Mouse (Mus musculus) forebrain, postnatal 0 days (tissue): ENCODE data around the gene Gtse1. TPM values are rescaled to one million over a fixed set of nuclear protein-coding genes. Genes with fewer than 3 reads are reported as not detected.
"Not testable (repeated sequence)": the region's sequence is repeated elsewhere in the genome, so short reads cannot be mapped to it uniquely, and the experiment has no call there.

Experiments
- ATAC-seq: fragments of 200-750 bp; cut with Nextera tagmentation; 2 replicates; pipeline ENCODE4 v1.8.0; 2017; ENCODE audit warnings: mild to moderate bottlenecking, moderate library complexity
- DNase-seq: peaks from one replicate; pipeline ENCODE4 v3.0.0-alpha.2; 2015
- H3K27ac ChIP-seq: fragments of 300-500 bp; sonication (generic); 2 replicates; pipeline ENCODE4 v1.5.1; 2014; ENCODE audit warnings: low read depth, mild to moderate bottlenecking, antibody characterized with exemption, low read length, moderate library complexity, mixed read lengths
- H3K27me3 ChIP-seq: fragments of 300-500 bp; sonication (generic); 2 replicates; pipeline ENCODE4 v1.6.1; 2014; ENCODE audit warnings: mild to moderate bottlenecking, low read length, mixed read lengths; ENCODE audit not compliant: insufficient read depth
- H3K36me3 ChIP-seq: fragments of 300-500 bp; sonication (generic); 2 replicates; pipeline ENCODE4 v1.6.1; 2014; ENCODE audit warnings: mild to moderate bottlenecking, moderate library complexity; ENCODE audit not compliant: insufficient read depth
- H3K4me1 ChIP-seq: fragments of 300-500 bp; sonication (generic); 2 replicates; pipeline ENCODE4 v1.6.1; 2014; ENCODE audit warnings: antibody characterized with exemption; ENCODE audit not compliant: insufficient read depth
- H3K4me2 ChIP-seq: fragments of 300-500 bp; sonication (generic); 2 replicates; pipeline ENCODE4 v1.6.1; 2014; ENCODE audit warnings: low read depth, mild to moderate bottlenecking, moderate library complexity
- H3K4me3 ChIP-seq: fragments of 300-500 bp; sonication (generic); 2 replicates; pipeline ENCODE4 v1.5.1; 2014; ENCODE audit warnings: low read depth, low read length, mixed read lengths
- H3K9ac ChIP-seq: fragments of 300-500 bp; sonication (generic); 2 replicates; pipeline ENCODE4 v1.6.1; 2014; ENCODE audit warnings: mild to moderate bottlenecking
- H3K9me3 ChIP-seq: fragments of 300-500 bp; sonication (generic); 2 replicates; pipeline ENCODE4 v1.6.1; 2016; ENCODE audit warnings: low read length
- CTCF ChIP-seq: sonication (generic); IDR thresholded peaks from 2 replicates; pipeline ENCODE4 v1.5.1; 2016; ENCODE audit warnings: antibody characterized with exemption, control low read depth, low read depth
- WGBS: fragments of 180-500 bp; shearing (Covaris S2); extraction: QIAGEN DNeasy Blood & Tissue Kit; methylation state at CpG from one replicate; pipeline ENCODE4 v1.1.7; 2014; 5-methylcytosine and 5-hydroxymethylcytosine counted together
- polyA plus RNA-seq: library from polyadenylated mRNA; unstranded; fragments of >200 nt; fragmentation: Nextera tagmentation; extraction: Ambion mirVana; gene quantifications from 2 replicates; pipeline ENCODE4 v1.2.1, GENCODE M21; 2015
- total RNA-seq: library from RNA; depleted of rRNA; stranded (reverse); fragments of >200 nt; gene quantifications from 2 replicates; pipeline ENCODE4 v1.2.3, GENCODE M21; 2014

Gene Gtse1
- total and polyA plus RNA-seq, 2 experiments from 2014 or later = 3.2 to 4.3 TPM

DNA sequence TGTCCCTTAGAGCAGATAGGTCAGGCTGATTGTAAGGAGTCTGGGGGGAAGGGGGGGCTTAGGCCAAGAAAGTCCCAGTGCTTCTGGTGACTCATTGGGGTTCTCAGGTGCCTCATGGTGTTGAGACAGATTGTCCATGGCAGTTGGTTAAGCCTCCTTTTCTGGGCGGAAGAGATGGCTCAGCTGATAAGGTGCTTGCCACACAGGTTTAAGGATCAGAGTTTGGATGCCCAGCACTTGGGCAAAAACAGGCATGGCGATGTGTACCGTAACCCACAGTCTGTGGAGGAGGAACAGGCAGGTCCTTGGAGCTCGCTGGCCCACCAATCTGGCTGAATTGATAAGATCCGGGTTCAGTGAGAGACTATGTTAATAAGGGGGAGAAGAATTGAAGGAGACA is 22.7 kb upstream of the Gtse1 start:
- H3K27ac ChIP-seq = no peak overlapping the region
- DNase-seq (no peak), ATAC-seq (no peak)
- no peak overlapping the region for H3K4me2 ChIP-seq
- no peaks in the 10 kb centered on the region for H3K36me3 ChIP-seq
- peaks cover 4% of the 10 kb centered on the region; the same call in 1 of the 2 replicates for H3K4me1 ChIP-seq
- no peak for TF ChIP-seq CTCF
- no peaks in the 10 kb centered on the region for H3K9me3 ChIP-seq
- no peak overlapping the region for H3K9ac ChIP-seq
- H3K4me3 ChIP-seq = no peak overlapping the region
- WGBS = 93% methylated on average over 5 of the region's 5 CpGs
- no peaks in the 10 kb centered on the region for H3K27me3 ChIP-seq

GRCm38 (mm10) chr15:85840983-85841382 is 18.6 kb upstream of the Gtse1 start:
- ATAC-seq (no peak), DNase-seq (peak; percentile 16)
- H3K9me3 ChIP-seq = no peaks in the 10 kb centered on the region
- H3K4me1 ChIP-seq = no peaks in the 10 kb centered on the region
- peak; percentile 64 for TF ChIP-seq CTCF
- no peak overlapping the region for H3K4me3 ChIP-seq
- no peak overlapping the region for H3K4me2 ChIP-seq
- 40% methylated on average over 6 of the region's 6 CpGs for WGBS
- no peaks in the 10 kb centered on the region for H3K36me3 ChIP-seq
- H3K27me3 ChIP-seq = no peaks in the 10 kb centered on the region
- no peak overlapping the region for H3K9ac ChIP-seq
- no peak overlapping the region for H3K27ac ChIP-seq

- Histone ChIP-seq H3K4me3 (no peak overlapping the region), H3K27me3 (no peaks in the 10 kb centered on the region), H3K4me2 (no peak overlapping the region), H3K4me1 (no peaks in the 10 kb centered on the region), H3K36me3 (no peaks in the 10 kb centered on the region), H3K9me3 (no peaks in the 10 kb centered on the region), H3K9ac (no peak overlapping the region), H3K27ac (no peak overlapping the region)
- 82% methylated on average over 5 of the region's 5 CpGs for WGBS
- DNase-seq (no peak), ATAC-seq (no peak)
- no peak for TF ChIP-seq CTCF
Measured at GRCm38 (mm10) chr15:85841796-85842360, 17.7 kb upstream of the Gtse1 start.

- Histone ChIP-seq H3K36me3 (no peaks in the 10 kb centered on the region), H3K9ac (no peak overlapping the region), H3K9me3 (no peaks in the 10 kb centered on the region), H3K27ac (no peak overlapping the region), H3K27me3 (no peaks in the 10 kb centered on the region), H3K4me2 (no peak overlapping the region), H3K4me1 (no peaks in the 10 kb centered on the region), H3K4me3 (no peak overlapping the region)
- ATAC-seq (no peak), DNase-seq (no peak)
- TF ChIP-seq CTCF = no peak
Measured at GRCm38 (mm10) chr15:85845071-85845470, 14.5 kb upstream of the Gtse1 start.

DNA sequence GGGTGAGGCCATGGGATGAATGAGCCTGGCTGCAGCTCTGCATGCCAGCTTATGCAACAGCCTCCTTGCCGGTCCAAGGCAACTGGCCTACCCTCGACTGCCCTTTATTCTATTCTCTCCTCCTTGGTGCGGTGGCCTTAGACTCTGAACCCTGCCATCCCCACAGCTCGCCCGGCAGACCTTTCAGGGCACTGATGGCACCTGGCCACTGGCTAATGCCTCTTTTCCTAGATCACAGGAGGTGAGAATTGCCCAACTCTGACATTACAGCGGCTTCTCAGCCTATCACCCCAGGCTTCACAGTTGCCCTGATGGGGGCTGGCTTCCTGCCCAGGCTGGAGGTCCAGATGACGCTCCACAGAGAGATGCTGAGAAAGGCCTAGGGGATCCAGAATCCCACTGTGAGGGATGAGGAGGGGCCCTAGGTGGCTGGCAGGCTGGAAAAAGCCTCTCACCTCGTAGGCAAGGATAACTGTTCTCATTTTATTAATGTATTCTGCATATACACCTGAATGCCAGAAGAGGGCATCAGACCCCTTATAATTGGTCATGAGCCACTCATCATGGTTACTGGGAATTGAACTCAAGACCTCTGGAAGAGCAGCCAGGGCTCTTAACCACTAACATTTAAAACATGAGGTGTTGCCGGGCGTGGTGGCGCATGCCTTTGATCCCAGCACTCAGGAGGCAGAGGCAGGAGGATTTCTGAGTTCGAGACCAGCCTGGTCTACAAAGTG is 7.7 kb upstream of the Gtse1 start:
- DNase-seq (no peak), ATAC-seq (no peak)
- no peak overlapping the region for H3K4me2 ChIP-seq
- no peaks in the 10 kb centered on the region for H3K9me3 ChIP-seq
- TF ChIP-seq CTCF = peak; percentile 24; the same call in 1 of the 2 replicates
- H3K9ac ChIP-seq = no peak overlapping the region
- H3K27me3 ChIP-seq = no peaks in the 10 kb centered on the region
- no peak overlapping the region for H3K27ac ChIP-seq
- no peak overlapping the region for H3K4me3 ChIP-seq
- 77% methylated on average over 12 of the region's 12 CpGs for WGBS
- no peaks in the 10 kb centered on the region for H3K4me1 ChIP-seq
- no peaks in the 10 kb centered on the region for H3K36me3 ChIP-seq

DNA sequence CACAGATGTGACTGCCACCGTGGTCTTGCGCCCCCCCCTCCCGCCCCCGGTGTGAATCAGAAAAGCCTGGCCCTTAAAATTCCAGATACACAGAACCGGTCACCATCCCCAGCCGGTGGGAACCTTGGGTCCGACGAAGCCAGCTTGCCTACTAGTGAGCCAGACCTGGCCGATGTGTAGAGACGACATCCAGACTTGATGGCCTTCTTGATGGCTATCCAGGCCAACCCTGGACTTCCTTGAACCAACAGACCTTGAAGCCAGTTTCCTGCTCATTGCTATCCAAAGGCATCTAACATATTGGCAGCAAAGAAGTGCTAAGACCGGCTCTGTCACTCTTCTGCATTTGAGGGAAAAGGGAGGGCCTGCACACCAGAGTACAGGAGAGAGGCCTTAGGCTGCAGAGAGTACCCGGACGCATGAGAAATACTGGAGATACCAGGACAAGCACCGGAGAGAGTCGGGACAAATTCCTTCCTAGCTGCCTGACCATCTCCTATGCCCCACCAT is 510 bp upstream of the Gtse1 start:
- Histone ChIP-seq H3K27ac (peak overlapping the region; percentile 81), H3K4me2 (peak overlapping the region; percentile 92), H3K36me3 (no peaks in the 10 kb centered on the region), H3K27me3 (no peaks in the 10 kb centered on the region), H3K9ac (peak overlapping the region; percentile 78), H3K4me1 (0 out of 2 replicates have a peak, but pooled peaks cover 4% of the 10 kb centered on the region), H3K9me3 (no peaks in the 10 kb centered on the region), H3K4me3 (peak overlapping the region; percentile 59)
- TF ChIP-seq CTCF = no peak
- ATAC-seq = peak; percentile 58; the same call in 1 of the 2 replicates
- no peak for DNase-seq
- 8% methylated on average over 15 of the region's 15 CpGs for WGBS

GRCm38 (mm10) chr15:85865913-85866312 is 6.4 kb downstream of the Gtse1 start:
- WGBS = 89% methylated on average over 7 of the region's 7 CpGs
- not testable (repeated sequence) for DNase-seq, H3K4me3 ChIP-seq, ATAC-seq, H3K36me3 ChIP-seq, H3K4me2 ChIP-seq, H3K9ac ChIP-seq, H3K9me3 ChIP-seq, H3K27me3 ChIP-seq, H3K4me1 ChIP-seq, H3K27ac ChIP-seq
